Comparison of ENCODE assay signal across 9 mouse cellular contexts in the genomic region with DNA sequence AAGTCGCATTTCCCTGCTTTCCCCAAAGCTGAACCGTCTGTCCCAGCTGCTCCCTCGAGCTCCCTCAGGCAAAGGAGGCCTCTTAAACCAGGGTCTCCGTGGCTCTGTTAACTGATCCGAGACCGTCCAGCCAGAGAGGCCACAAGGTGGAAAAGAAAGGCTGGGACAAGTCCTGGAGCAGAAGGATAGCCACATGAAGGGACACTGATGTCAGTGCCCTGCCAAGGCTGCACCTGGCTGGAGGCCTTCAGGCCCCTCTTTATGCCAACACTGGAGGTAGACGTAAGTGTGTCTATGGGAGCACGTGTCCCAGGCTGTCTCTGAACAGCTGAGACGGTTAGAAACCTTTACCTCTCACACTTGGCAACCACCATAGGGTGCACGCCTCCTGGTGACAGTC. TPM values are rescaled to one million over a fixed set of nuclear protein-coding genes. Genes with fewer than 3 reads are reported as not detected.
DNase-seq lines count a peak whose midpoint lies in the region; ATAC-seq and TF ChIP-seq lines count a peak whose summit lies in the region.
"Had no signal": no experiment of that assay in that cellular context is flagged by ENCODE, and none has a peak within 500 bp of the region (broad histone marks: within the 10 kb centered on the region; RNA-seq: fewer than 3 reads in every experiment).

No protein-coding gene starts in this region.

- no peak overlapping the region for H3K9ac ChIP-seq in liver, embryonic 13.5 days
- peak overlapping the region; percentile 6; the same call in 1 of the 2 replicates for H3K9ac ChIP-seq in embryonic facial prominence, embryonic 11.5 days (replicated peaks; ENCODE audit: low read length)
- H3K9ac ChIP-seq in limb, embryonic 15.5 days: 0 out of 2 replicates have a peak overlapping the region, but pooled peaks have one; percentile 1

- DNase-seq in gastrocnemius, adult 2 months: no peak
- no peak for DNase-seq in gastrocnemius, postnatal 4 days (ENCODE audit: low spot score in 2 of 2)
- no peak for DNase-seq in liver, embryonic 13.5 days
- no peak for DNase-seq in liver
- DNase-seq in embryonic facial prominence, embryonic 11.5 days (ENCODE audit: low spot score): no peak
- no peak for DNase-seq in layer of hippocampus, postnatal 36 days
- no peak for DNase-seq in left cerebral cortex, adult 11 months (ENCODE audit: low spot score)
- DNase-seq: gastrocnemius, postnatal 14 days had no signal

- H3K27ac ChIP-seq in gastrocnemius, adult 2 months: peak overlapping the region; percentile 90
- H3K27ac ChIP-seq in liver, embryonic 13.5 days: peak overlapping the region; percentile 54
- peak overlapping the region; percentile 28; the same call in 1 of the 2 replicates for H3K27ac ChIP-seq in embryonic facial prominence, embryonic 11.5 days (replicated peaks; ENCODE audit: low read depth, low read length)
- no peak overlapping the region for H3K27ac ChIP-seq in limb, embryonic 15.5 days

- peaks cover 8% of the 10 kb centered on the region; the same call in 1 of the 2 replicates for H3K27me3 ChIP-seq in liver, embryonic 13.5 days
- no peaks in the 10 kb centered on the region for H3K27me3 ChIP-seq in embryonic facial prominence, embryonic 11.5 days (ENCODE audit: control insufficient read depth, insufficient read depth, low read length)
- no peaks in the 10 kb centered on the region for H3K27me3 ChIP-seq in limb, embryonic 15.5 days

- H3K4me3 ChIP-seq in gastrocnemius, adult 2 months: no peak overlapping the region; the same call in 1 of the 2 replicates
- no peak overlapping the region for H3K4me3 ChIP-seq in liver, embryonic 13.5 days (replicated peaks)
- no peak overlapping the region for H3K4me3 ChIP-seq in embryonic facial prominence, embryonic 11.5 days (ENCODE audit: low read depth, low read length)
- H3K4me3 ChIP-seq in limb, embryonic 15.5 days: no peak overlapping the region

- TF ChIP-seq CTCF in gastrocnemius, adult 2 months (IDR thresholded peaks at IDR 0.05): no peak

- intact Hi-C loops in gastrocnemius, adult 2 months (cut with DNase I): no loop called here

- no peak for ATAC-seq in liver, embryonic 13.5 days (ENCODE audit: low read depth)
- no peak for ATAC-seq in embryonic facial prominence, embryonic 11.5 days (replicated peaks; ENCODE audit: insufficient number of reproducible peaks, low FRiP score, low TSS enrichment, low read depth)
- no peak for ATAC-seq in limb, embryonic 15.5 days (ENCODE audit: insufficient number of reproducible peaks, low FRiP score, low TSS enrichment, low read depth)

- no peaks in the 10 kb centered on the region for H3K9me3 ChIP-seq in liver, embryonic 13.5 days (replicated peaks)
- no peaks in the 10 kb centered on the region for H3K9me3 ChIP-seq in embryonic facial prominence, embryonic 11.5 days (replicated peaks; ENCODE audit: control insufficient read depth, low read length)
- no peaks in the 10 kb centered on the region for H3K9me3 ChIP-seq in limb, embryonic 15.5 days

- no peak overlapping the region for H3K4me2 ChIP-seq in liver, embryonic 13.5 days
- no peak overlapping the region for H3K4me2 ChIP-seq in embryonic facial prominence, embryonic 11.5 days (ENCODE audit: low read depth, low read length)
- H3K4me2 ChIP-seq in limb, embryonic 15.5 days: no peak overlapping the region

- peaks cover 11% of the 10 kb centered on the region; the same call in 1 of the 2 replicates for H3K36me3 ChIP-seq in liver, embryonic 13.5 days
- no peaks in the 10 kb centered on the region; the same call in none of the 2 replicates for H3K36me3 ChIP-seq in embryonic facial prominence, embryonic 11.5 days (replicated peaks; ENCODE audit: control insufficient read depth, insufficient read depth, low read depth, low read length)
- H3K36me3 ChIP-seq in limb, embryonic 15.5 days: peaks cover 28% of the 10 kb centered on the region

- 74% methylated on average over 10 of the region's 10 CpGs for WGBS in liver, embryonic 13.5 days (ENCODE audit: insufficient replicate concordance)
- WGBS in embryonic facial prominence, embryonic 11.5 days: 50% methylated on average over 10 of the region's 10 CpGs
- 44% methylated on average over 10 of the region's 10 CpGs for WGBS in limb, embryonic 15.5 days

- H3K4me1 ChIP-seq in liver, embryonic 13.5 days (replicated peaks): peaks cover 55% of the 10 kb centered on the region
- H3K4me1 ChIP-seq in embryonic facial prominence, embryonic 11.5 days (ENCODE audit: control insufficient read depth, insufficient read depth, low read length): peaks cover 20% of the 10 kb centered on the region
- H3K4me1 ChIP-seq in limb, embryonic 15.5 days: peaks cover 47% of the 10 kb centered on the region

RNA-seq across cellular contexts. Expression of a gene that starts 57.1 kb away (rescaled TPM):
- 100 to 1,000 TPM in 1 of 2 experiments, 10 to 100 TPM in 1; 61.6 to 103 TPM for total RNA-seq in gastrocnemius, adult 2 months (2021)
- total RNA-seq in gastrocnemius, postnatal 4 days (2021): 10 to 100 TPM; 64.1 to 73.4 TPM
- polyA plus RNA-seq in liver, embryonic 13.5 days (2015; fragmentation: Nextera tagmentation; extraction: Ambion mirVana): 12.3 and 14.2 TPM in 2 replicates
- polyA plus RNA-seq in embryonic facial prominence, embryonic 11.5 days (2014; fragmentation: Nextera tagmentation; extraction: Ambion mirVana): 32.2 and 38.0 TPM in 2 replicates
- 39.0 and 52.5 TPM in 2 replicates for polyA plus RNA-seq in limb, embryonic 15.5 days (2015; fragmentation: Nextera tagmentation; extraction: Ambion mirVana)
- total RNA-seq in layer of hippocampus, postnatal 36 days (2021): 10 to 100 TPM; 54.4 to 57.3 TPM
